Mouse (Mus musculus): Measurements from ENCODE around the gene Upb1.

Gene Upb1

GRCm38 (mm10) chr10:75428049-75429003 is 27.4 kb downstream of the Upb1 start:
- DNase-seq: no peak

- no peak for DNase-seq
Measured at GRCm38 (mm10) chr10:75429004-75429380, 28.1 kb downstream of the Upb1 start.

GRCm38 (mm10) chr10:75429522-75430146 is 28.7 kb downstream of the Upb1 start:
- DNase-seq: no peak

- no peak for DNase-seq
Measured at GRCm38 (mm10) chr10:75430147-75430537, 29.2 kb downstream of the Upb1 start.

- no peak for DNase-seq
Measured at GRCm38 (mm10) chr10:75430633-75431032, 29.7 kb downstream of the Upb1 start.

- peak; percentile 75 for DNase-seq
Measured at GRCm38 (mm10) chr10:75436604-75437217, 35.8 kb downstream of the Upb1 start.

- DNase-seq: no peak
Measured at GRCm38 (mm10) chr10:75437284-75437683, 36.4 kb downstream of the Upb1 start.

GRCm38 (mm10) chr10:75438132-75438810 is 37.4 kb downstream of the Upb1 start:
- DNase-seq: no peak

GRCm38 (mm10) chr10:75439211-75439811 is 38.4 kb downstream of the Upb1 start:
- DNase-seq: peak; percentile 44

- DNase-seq: no peak
Measured at GRCm38 (mm10) chr10:75440756-75441155, 39.8 kb downstream of the Upb1 start.

- no peak for DNase-seq
Measured at GRCm38 (mm10) chr10:75441800-75442199, 40.9 kb downstream of the Upb1 start.

GRCm38 (mm10) chr10:75443017-75443416 is 42.1 kb downstream of the Upb1 start:
- no peak for DNase-seq

- peak; percentile 56 for DNase-seq
Measured at GRCm38 (mm10) chr10:75444111-75444826, 43.4 kb downstream of the Upb1 start.

GRCm38 (mm10) chr10:75445030-75445429 is 44.1 kb downstream of the Upb1 start:
- no peak for DNase-seq

- no peak for DNase-seq
Measured at GRCm38 (mm10) chr10:75446501-75447083, 45.7 kb downstream of the Upb1 start.

- no peak for DNase-seq
Measured at GRCm38 (mm10) chr10:75447489-75447888, 46.6 kb downstream of the Upb1 start.

GRCm38 (mm10) chr10:75448806-75449420 is 48.0 kb downstream of the Upb1 start:
- DNase-seq: no peak

GRCm38 (mm10) chr10:75450331-75450730 is 49.4 kb downstream of the Upb1 start:
- no peak for DNase-seq

- peak; percentile 53 for DNase-seq
Measured at GRCm38 (mm10) chr10:75451036-75451786, 50.3 kb downstream of the Upb1 start.

Data from liver (tissue).